Mouse (Mus musculus) mature B cell (primary cell): ENCODE results near the gene Pdk2.
"Not testable (repeated sequence)": the region's sequence is repeated elsewhere in the genome, so short reads cannot be mapped to it uniquely, and the experiment has no call there.

Source experiments
- in situ Hi-C: fragments of 300-500 bp; cut with MboI; formaldehyde crosslinking; loops from 2 replicates; pipeline ENCODE4 v1.14.3; 2019

The Pdk2 gene

DNA sequence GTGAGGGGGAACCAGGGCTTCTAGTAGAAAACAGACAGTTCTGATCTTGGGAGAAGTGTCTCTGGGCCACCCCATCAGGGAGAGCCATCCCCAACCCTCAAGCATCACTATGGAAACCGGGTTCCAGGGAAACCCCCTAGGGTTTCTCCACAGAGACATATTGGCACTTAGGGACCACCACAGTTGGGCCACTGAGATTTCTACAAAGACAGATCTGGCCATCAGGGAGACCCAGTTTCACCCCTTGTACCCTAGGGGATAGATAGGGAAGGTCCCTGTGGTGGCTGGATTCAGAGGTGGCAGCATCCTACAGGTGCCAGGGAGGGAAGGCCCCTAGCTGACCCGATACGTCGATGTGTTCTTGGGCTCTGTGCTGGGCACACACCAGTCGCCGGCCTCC lies 14.3 kb downstream of the Pdk2 start:
- in situ Hi-C loops, result no loop called here

DNA sequence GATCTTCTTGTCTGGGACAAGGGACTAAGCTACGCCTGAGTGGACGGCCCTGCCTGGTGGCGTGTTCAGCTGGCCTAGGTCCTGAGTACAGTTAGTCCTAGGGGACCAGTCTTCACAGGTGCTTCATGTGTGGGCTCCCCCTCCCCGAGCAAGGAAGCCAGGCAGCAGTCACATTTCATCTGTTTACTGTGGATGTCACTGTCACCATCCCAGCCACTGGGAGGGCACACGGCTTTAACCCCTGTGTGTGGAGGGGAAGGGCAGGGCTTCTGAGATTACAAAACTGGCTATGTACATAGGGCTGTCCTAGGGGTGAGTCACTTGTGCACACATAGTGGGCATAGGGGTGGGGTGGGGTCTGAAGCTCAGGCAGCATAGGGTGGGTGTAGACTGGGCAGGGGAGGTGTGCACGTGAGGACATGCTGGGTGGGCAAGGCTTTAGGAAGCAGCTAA lies 15.0 kb downstream of the Pdk2 start:
- in situ Hi-C loops, result no loop called here

- in situ Hi-C loops, result no loop called here
These were observed 15.7 kb downstream of the Pdk2 start for GRCm38 (mm10) chr11:95025227-95026012.

DNA sequence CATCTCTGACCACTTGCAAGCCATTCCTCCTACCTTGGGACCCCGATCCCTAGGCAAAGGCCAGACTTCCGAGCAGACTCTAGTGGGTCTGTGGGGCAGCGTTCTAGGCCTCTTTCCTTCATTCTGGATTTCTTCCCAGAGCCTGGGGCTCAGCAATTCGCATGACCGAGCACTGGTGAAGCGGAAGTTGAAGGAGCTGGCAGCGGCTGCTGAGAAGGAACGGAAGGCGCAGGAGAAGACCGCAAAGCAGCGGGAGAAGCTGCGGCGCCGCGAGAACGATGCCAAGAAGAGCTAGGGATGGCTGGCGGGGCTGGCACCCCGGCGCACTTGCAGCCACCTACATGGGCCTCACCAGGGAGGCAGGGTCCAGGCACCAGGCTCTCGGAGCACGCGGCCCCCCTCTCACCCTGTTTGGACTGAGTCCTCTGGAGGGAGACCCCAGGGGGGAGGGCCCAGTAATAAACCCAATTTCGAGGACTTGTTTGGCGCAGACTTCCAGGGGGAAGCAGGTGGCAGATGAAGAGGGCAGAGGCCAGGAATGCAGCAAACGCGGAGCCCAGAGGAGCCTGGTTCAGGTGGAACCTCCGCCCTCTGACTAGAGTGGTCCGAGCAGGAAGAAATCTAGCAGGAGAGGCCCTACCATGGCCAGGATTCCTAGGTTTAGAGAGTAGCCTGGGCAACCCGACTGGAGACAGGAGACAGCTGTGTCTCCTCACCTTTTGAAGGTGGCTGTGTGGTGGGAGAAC lies 16.5 kb downstream of the Pdk2 start:
- in situ Hi-C loops, result no loop called here

DNA sequence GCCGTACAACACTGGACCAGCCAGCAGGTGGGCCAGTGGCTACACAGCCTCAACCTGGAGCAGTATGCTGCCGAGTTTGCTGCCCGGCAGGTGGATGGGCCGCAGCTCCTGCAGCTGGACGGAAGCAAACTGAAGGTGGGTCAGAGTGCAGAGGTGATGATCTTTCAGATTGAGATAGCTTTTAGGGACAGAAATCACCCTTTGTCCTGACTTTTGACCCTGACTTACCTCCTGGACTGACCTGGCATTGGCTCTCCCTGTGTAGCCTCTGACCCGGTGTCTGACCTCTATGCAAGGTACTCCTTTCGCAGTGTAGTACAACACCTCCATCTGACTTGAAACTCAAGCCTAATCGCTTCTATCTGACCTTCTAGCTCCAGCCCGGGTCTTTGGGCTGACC lies 17.7 kb downstream of the Pdk2 start:
- in situ Hi-C loops, result no loop called here

GRCm38 (mm10) chr11:95022237-95022992 lies 18.7 kb downstream of the Pdk2 start:
- in situ Hi-C loops, result no loop called here

- in situ Hi-C loops, result no loop called here
These were observed 25.7 kb downstream of the Pdk2 start for GRCm38 (mm10) chr11:95015484-95015883.

GRCm38 (mm10) chr11:95012487-95012886 lies 28.7 kb downstream of the Pdk2 start:
- in situ Hi-C loops, result no loop called here

GRCm38 (mm10) chr11:95012075-95012474 lies 29.1 kb downstream of the Pdk2 start:
- in situ Hi-C loops, result no loop called here

DNA sequence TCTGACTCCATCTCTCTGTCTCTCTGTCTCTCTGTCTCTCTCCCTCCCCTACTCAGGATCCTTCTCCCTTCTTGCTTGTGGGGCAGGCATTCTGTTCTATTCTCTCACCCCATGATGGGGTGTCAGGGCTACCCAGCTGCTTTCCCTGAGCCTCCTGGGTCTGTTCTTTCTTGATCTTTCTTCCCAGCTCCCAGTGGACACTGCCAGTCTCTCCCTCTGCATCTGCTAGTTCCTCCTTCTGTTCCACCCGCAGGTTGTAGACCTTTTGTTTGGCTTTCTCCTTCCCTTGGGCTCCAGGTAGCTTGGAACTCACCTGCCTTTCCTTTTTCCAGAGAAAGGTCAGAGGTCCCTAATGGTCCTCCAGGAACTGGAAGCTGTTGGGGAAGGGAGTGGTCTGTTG lies 29.7 kb downstream of the Pdk2 start:
- in situ Hi-C loops, result no loop called here

DNA sequence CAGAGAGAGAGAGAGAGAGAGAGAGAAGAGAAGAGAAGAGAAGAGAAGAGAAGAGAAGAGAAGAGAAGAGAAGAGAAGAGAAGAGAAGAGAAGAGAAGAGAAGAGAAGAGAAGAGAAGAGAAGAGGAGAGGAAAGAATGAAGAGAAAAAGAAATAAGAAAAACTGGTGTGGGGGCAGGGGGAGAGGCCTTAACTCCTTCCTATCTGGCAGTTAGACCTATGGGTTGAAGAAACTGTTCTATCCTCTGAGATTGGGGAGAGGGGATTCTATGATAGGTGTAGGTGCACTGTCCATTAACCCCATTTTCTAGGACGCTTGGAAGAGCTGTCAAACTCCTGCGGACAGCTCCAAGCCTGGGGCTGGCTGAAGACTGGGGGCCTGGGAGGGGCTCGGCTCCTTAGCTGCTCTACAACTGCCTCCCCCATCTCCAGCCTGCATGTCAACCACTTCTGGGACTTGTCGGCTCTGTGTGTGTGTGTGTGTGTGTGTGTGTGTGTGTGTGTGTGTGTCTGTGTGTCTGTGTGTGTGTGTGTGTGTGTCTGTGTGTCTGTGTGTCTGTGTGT lies 30.2 kb downstream of the Pdk2 start:
- in situ Hi-C loops, result not testable (repeated sequence)

GRCm38 (mm10) chr11:95010141-95010739 lies 30.9 kb downstream of the Pdk2 start:
- in situ Hi-C loops, result no loop called here

DNA sequence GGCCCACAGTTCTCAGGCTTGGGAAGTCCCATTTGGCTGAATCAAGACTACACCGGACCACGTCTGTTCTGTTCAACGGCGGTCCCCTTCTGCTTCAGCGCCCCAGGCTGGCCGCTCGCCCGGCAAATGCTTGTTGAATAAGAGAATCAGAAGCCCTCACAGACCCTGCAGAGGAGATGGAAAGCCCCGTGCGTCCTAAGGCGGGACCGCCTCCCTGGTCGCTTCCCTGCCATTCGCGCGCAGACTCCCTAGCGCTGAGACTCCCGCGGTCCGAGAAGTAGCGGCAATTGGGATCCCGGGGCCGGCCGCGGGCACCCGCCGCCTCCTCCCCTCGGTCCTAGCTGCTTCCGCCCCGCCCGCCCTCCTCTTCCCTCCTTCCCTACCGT lies 31.5 kb downstream of the Pdk2 start, which contains the start of gene Samd14:
TSS of gene Samd14 (plus strand) at position 251 of the 386 bp plus-strand sequence.
- in situ Hi-C loops, result no loop called here

DNA sequence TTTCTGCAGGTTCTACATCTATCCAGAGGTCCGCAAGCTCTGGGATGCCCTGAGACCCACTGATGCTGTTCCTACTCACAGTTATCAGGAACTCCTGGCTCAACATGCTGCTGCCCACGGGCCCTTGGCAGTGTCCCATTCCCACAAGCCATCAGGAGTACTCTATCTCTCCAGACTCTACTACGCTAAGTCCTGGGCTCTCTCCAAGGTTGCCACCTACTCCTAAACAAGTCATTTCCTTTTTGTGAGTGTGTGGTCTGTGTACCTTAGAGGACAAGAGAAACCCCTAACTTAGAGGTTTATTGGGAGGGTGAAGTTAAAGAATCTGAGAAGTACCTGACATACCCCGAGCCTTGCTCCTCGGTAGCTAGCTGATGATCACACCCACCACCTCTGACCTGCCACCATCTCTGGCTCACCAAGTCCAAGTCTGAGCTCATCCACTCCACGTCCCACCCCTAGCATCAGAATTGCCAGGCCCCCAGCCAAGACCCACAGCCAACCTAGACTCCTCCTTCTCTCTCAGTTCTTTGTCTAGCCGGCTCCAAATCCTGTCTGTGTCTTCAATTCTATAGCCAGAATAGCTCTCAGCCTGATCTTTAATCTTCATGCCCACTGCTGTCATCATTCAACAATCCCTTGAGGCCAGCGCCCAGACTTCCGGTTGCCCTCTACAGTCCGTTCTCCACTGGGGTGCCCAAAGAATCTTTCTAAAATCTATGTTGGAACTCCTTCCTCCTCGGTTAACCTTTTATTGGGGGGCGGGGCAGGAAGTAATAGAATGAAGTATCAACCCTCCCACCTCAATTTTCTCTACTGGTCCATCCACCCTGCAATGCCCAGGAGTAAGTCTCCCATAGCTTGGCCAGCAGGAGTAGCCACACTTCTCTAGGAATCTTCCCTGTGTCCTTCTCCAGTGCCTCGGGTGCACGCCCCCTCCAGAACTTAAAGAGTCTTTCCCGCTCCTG lies 32.2 kb downstream of the Pdk2 start:
- in situ Hi-C loops, result no loop called here

GRCm38 (mm10) chr11:95007418-95007817 lies 33.7 kb downstream of the Pdk2 start:
- in situ Hi-C loops, result no loop called here

DNA sequence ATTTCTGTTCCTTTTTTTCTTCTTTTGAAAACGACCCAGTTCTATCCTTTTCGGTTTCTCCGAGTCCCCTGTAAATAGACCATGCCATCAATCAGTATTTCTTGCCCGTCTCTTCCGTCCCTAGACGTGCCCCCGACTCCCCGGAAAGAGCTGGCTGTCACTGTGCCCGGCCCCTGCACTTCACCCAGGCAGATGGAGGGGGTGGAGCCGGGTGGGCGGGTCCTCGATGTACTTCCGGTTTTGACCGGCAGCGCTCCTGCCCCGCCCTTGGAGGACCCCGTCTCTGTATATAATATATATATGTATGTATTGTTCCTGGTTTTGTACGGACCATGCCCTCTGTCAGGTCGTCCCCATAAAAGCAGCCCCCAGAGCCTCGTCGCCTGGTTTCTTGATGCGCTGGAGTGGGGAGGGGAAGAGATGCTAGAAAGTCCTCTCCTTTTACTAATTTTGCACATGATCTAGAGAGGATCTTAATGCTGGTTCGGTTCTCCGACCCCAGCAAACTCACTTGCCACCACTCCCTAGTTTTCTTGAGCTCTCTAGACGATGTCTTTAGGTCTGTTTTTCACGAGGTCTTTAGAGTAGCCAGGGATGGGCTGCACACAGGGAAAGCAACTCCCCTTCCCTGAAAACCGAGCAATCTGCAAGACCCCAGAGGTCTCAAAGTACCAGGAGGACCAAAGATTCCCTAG lies 34.5 kb downstream of the Pdk2 start:
- in situ Hi-C loops, result no loop called here

- in situ Hi-C loops, result no loop called here
These were observed 35.1 kb downstream of the Pdk2 start for GRCm38 (mm10) chr11:95006038-95006437.

DNA sequence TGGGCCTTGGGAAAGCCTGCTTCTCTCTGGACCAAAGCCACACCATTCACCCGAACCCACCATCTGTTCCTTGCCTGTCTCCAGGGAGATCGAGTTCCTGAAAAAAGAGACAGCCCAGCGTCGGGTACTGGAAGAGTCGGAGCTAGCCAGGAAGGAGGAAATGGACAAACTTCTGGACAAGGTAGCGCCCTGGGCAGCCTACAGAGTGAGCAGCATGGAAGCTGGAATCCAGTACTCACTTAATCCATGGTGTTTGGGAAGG lies 36.3 kb downstream of the Pdk2 start:
- in situ Hi-C loops, result no loop called here

GRCm38 (mm10) chr11:95004136-95004936 lies 36.8 kb downstream of the Pdk2 start:
- in situ Hi-C loops, result no loop called here
